Comparison of ENCODE assay signal across 19 mouse cellular contexts in the genomic region with DNA sequence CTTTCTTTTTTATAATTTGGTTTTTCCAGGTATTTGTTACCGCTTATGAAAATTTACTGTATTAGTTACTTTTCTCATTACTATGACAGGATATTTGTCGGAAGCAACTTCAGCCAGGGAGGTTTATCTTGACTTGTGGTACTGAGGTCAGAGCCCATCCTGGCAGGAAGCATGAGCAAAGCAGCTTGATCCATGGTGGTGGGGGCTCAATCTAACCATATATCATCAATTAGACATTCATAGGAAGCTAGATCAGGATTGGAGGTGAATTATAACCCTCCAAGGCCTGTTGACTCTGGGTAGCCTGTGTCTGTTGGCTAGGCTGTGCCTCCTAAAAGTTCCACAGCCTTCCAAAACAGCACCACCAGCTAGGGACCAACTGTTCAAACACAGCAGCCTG. TPM values are rescaled to one million over a fixed set of nuclear protein-coding genes. Genes with fewer than 3 reads are reported as not detected.
DNase-seq lines count a peak whose midpoint lies in the region; ATAC-seq and TF ChIP-seq lines count a peak whose summit lies in the region.
"Had no signal": no experiment of that assay in that cellular context is flagged by ENCODE, and none has a peak within 500 bp of the region (broad histone marks: within the 10 kb centered on the region; RNA-seq: fewer than 3 reads in every experiment).

No protein-coding gene starts in this region.

- no peak overlapping the region for H3K4me3 ChIP-seq in heart, adult 2 months
- H3K4me3 ChIP-seq in heart, embryonic 10.5 days = no peak overlapping the region
- H3K4me3 ChIP-seq in kidney, embryonic 15.5 days (replicated peaks) = no peak overlapping the region
- no peak overlapping the region for H3K4me3 ChIP-seq in brown adipose tissue, adult 24 weeks (ENCODE audit: insufficient read depth, low read depth, low read length)
- H3K4me3 ChIP-seq in hindbrain, postnatal 0 days (ENCODE audit: low read length) = no peak overlapping the region
- H3K4me3 ChIP-seq: embryonic facial prominence, embryonic 15.5 days; erythroblast, embryonic 14.5 days; forebrain, embryonic 10.5 days; heart, embryonic 12.5 days; hindbrain, embryonic 10.5 days had no signal

- peaks cover 13% of the 10 kb centered on the region for H3K4me1 ChIP-seq in heart, adult 2 months (ENCODE audit: control insufficient read depth, insufficient read depth, low read length)
- peaks cover 5% of the 10 kb centered on the region; the same call in 1 of the 2 replicates for H3K4me1 ChIP-seq in heart, embryonic 10.5 days
- 0 out of 2 replicates have a peak, but pooled peaks cover 6% of the 10 kb centered on the region for H3K4me1 ChIP-seq in kidney, embryonic 15.5 days
- H3K4me1 ChIP-seq in brown adipose tissue, adult 24 weeks (ENCODE audit: control insufficient read depth, insufficient read depth, insufficient read length, low read length) = peaks cover 3% of the 10 kb centered on the region; the same call in 1 of the 2 replicates
- no peaks in the 10 kb centered on the region for H3K4me1 ChIP-seq in hindbrain, postnatal 0 days (ENCODE audit: insufficient read depth, low read length)
- H3K4me1 ChIP-seq: embryonic facial prominence, embryonic 15.5 days; heart, embryonic 12.5 days had no signal

- H3K4me2 ChIP-seq in kidney, embryonic 15.5 days = no peak overlapping the region
- no peak overlapping the region for H3K4me2 ChIP-seq in hindbrain, postnatal 0 days (ENCODE audit: low read depth, low read length)
- H3K4me2 ChIP-seq: embryonic facial prominence, embryonic 15.5 days; heart, embryonic 12.5 days; hindbrain, embryonic 14.5 days had no signal

- peak overlapping the region; percentile 87 for H3K27ac ChIP-seq in heart, adult 2 months
- no peak overlapping the region for H3K27ac ChIP-seq in heart, embryonic 10.5 days
- no peak overlapping the region for H3K27ac ChIP-seq in kidney, embryonic 15.5 days
- H3K27ac ChIP-seq in brown adipose tissue, adult 24 weeks (replicated peaks; ENCODE audit: low read depth, low read length) = peak overlapping the region; percentile 20; the same call in 1 of the 2 replicates
- no peak overlapping the region for H3K27ac ChIP-seq in hindbrain, postnatal 0 days
- H3K27ac ChIP-seq: embryonic facial prominence, embryonic 15.5 days; forebrain, embryonic 10.5 days; hindbrain, embryonic 10.5 days; hindbrain, embryonic 14.5 days had no signal

- TF ChIP-seq POLR2A in heart, adult 2 months (IDR thresholded peaks at IDR 0.05; ENCODE audit: insufficient read depth, low read depth, low read length) = no peak

- no peak for TF ChIP-seq EP300 in heart, adult 2 months (IDR thresholded peaks at IDR 0.05; ENCODE audit: insufficient read depth, low read depth, low read length)

- no peak for TF ChIP-seq CTCF in heart, adult 2 months (IDR thresholded peaks at IDR 0.05)
- TF ChIP-seq CTCF in hindbrain, postnatal 0 days (IDR thresholded peaks at IDR 0.05; ENCODE audit: low read depth) = no peak

- H3K27me3 ChIP-seq in heart, adult 2 months (ENCODE audit: control insufficient read depth, insufficient read depth, low read length) = no peaks in the 10 kb centered on the region
- H3K27me3 ChIP-seq in heart, embryonic 10.5 days (ENCODE audit: insufficient read depth, poor library complexity, severe bottlenecking) = no peaks in the 10 kb centered on the region
- no peaks in the 10 kb centered on the region for H3K27me3 ChIP-seq in kidney, embryonic 15.5 days
- no peaks in the 10 kb centered on the region for H3K27me3 ChIP-seq in hindbrain, postnatal 0 days (ENCODE audit: insufficient read depth, low read length)
- H3K27me3 ChIP-seq: embryonic facial prominence, embryonic 15.5 days; heart, embryonic 12.5 days had no signal

- WGBS in heart, adult 2 months = 67% methylated on average over 2 of the region's 2 CpGs
- WGBS in heart, embryonic 10.5 days = 73% methylated on average over 2 of the region's 2 CpGs
- 89% methylated on average over 2 of the region's 2 CpGs for WGBS in kidney, embryonic 15.5 days
- WGBS in hindbrain, postnatal 0 days = 92% methylated on average over 2 of the region's 2 CpGs

- DNase-seq in heart, adult 2 months = no peak
- no peak for DNase-seq in heart, embryonic 10.5 days (ENCODE audit: low spot score)
- peak; percentile 31 for DNase-seq in kidney, adult 9 months
- DNase-seq in kidney, postnatal 10 days = peak; percentile 15
- DNase-seq in hindbrain, postnatal 0 days (ENCODE audit: low spot score) = no peak
- DNase-seq: adrenal gland, postnatal 10 days; cerebellum, adult 18-20 months; cerebellum, postnatal 10 days; embryo, embryonic 11 days had no signal

- no peak overlapping the region for H3K9ac ChIP-seq in heart, adult 2 months (ENCODE audit: low read depth, low read length)
- H3K9ac ChIP-seq in kidney, embryonic 15.5 days = no peak overlapping the region
- H3K9ac ChIP-seq in hindbrain, postnatal 0 days (replicated peaks; ENCODE audit: low read length) = no peak overlapping the region
- H3K9ac ChIP-seq: embryonic facial prominence, embryonic 15.5 days; heart, embryonic 12.5 days; hindbrain, embryonic 14.5 days had no signal

- no peaks in the 10 kb centered on the region for H3K79me2 ChIP-seq in heart, adult 2 months (replicated peaks; ENCODE audit: control insufficient read depth, insufficient read depth, low read length)

- no peak for ATAC-seq in kidney, embryonic 15.5 days (replicated peaks; ENCODE audit: low FRiP score)
- no peak for ATAC-seq in hindbrain, postnatal 0 days
- ATAC-seq: forebrain, embryonic 14.5 days had no signal

- intact Hi-C loops in heart, adult 2 months (cut with DNase I) = loop anchor here (5.0 kb wide), 3 partner anchors 59 to 214 kb away; no protein-coding TSS in a partner anchor

- H3K36me3 ChIP-seq in heart, adult 2 months (ENCODE audit: control insufficient read depth, insufficient read depth, low read length) = peaks cover 14% of the 10 kb centered on the region
- H3K36me3 ChIP-seq in heart, embryonic 10.5 days = no peaks in the 10 kb centered on the region
- no peaks in the 10 kb centered on the region for H3K36me3 ChIP-seq in kidney, embryonic 15.5 days
- H3K36me3 ChIP-seq in hindbrain, postnatal 0 days (ENCODE audit: insufficient read depth, low read length) = no peaks in the 10 kb centered on the region
- H3K36me3 ChIP-seq: embryonic facial prominence, embryonic 15.5 days; forebrain, embryonic 10.5 days; G1E; heart, embryonic 12.5 days; hindbrain, embryonic 10.5 days had no signal

- H3K9me3 ChIP-seq in heart, embryonic 10.5 days = no peaks in the 10 kb centered on the region
- H3K9me3 ChIP-seq in kidney, embryonic 15.5 days (replicated peaks) = no peaks in the 10 kb centered on the region
- no peaks in the 10 kb centered on the region for H3K9me3 ChIP-seq in hindbrain, postnatal 0 days (ENCODE audit: low read length)
- H3K9me3 ChIP-seq: embryonic facial prominence, embryonic 15.5 days; forebrain, embryonic 10.5 days; heart, embryonic 12.5 days; hindbrain, embryonic 10.5 days had no signal

RNA-seq across cellular contexts. Expression of a gene that starts 58.5 kb away (rescaled TPM):
- 1 to 10 TPM; 1.1 to 2.0 TPM for total RNA-seq in heart, adult 2 months (2021)
- polyA plus RNA-seq in heart, adult 2 months (2012; rRNA removed) = 1.4 and 2.4 TPM in 2 replicates
- 0.52 and 0.89 TPM in 2 replicates for polyA plus RNA-seq in heart, embryonic 10.5 days (2016; fragmentation: Nextera tagmentation; extraction: Ambion mirVana)
- polyA plus RNA-seq in kidney, embryonic 15.5 days (2015; fragmentation: Nextera tagmentation; extraction: Ambion mirVana) = 0.25 and 0.30 TPM in 2 replicates
- not detected in 2 replicates for polyA plus RNA-seq in brown adipose tissue, adult 24 weeks (2012; ENCODE audit: insufficient read depth, insufficient read length, missing spikeins)
- 13.4 and 14.0 TPM in 2 replicates for total RNA-seq in hindbrain, postnatal 0 days (2014; rRNA removed)
- polyA plus RNA-seq in hindbrain, postnatal 0 days (2015; fragmentation: Nextera tagmentation; extraction: Ambion mirVana) = 2.7 and 2.8 TPM in 2 replicates
- total RNA-seq: G1E had no signal
- polyA plus RNA-seq: erythroblast, embryonic 14.5 days; G1E had no signal

Comparison
In these comparisons a context has a peak if more than half of its experiments do, and no peak if none do; other contexts are left out.
1. H3K27ac ChIP-seq: peak in heart, adult 2 months (single experiment) and brown adipose tissue, adult 24 weeks (single experiment); none in heart, embryonic 10.5 days (single experiment), kidney, embryonic 15.5 days (single experiment) and hindbrain, postnatal 0 days (single experiment).
2. DNase-seq: peak in kidney, adult 9 months (single experiment) and kidney, postnatal 10 days (single experiment); none in heart, adult 2 months (0 of 2), heart, embryonic 10.5 days (single experiment) and hindbrain, postnatal 0 days (single experiment).